10 mouse cellular contexts compared by ENCODE assay signal in genomic region chr4:71230497-71230872, GRCm38 (mm10).
DNase-seq lines count a peak whose midpoint lies in the region; ATAC-seq and TF ChIP-seq lines count a peak whose summit lies in the region.
"Had no signal": no experiment of that assay in that cellular context is flagged by ENCODE, and none has a peak within 500 bp of the region (broad histone marks: within the 10 kb centered on the region; RNA-seq: fewer than 3 reads in every experiment).

No protein-coding gene starts in this region.

- H3K4me1 ChIP-seq in embryonic facial prominence, embryonic 14.5 days (ENCODE audit: control insufficient read depth, insufficient read depth, low read length), result no peaks in the 10 kb centered on the region
- no peaks in the 10 kb centered on the region for H3K4me1 ChIP-seq in hindbrain, postnatal 0 days (ENCODE audit: insufficient read depth, low read length)

- H3K36me3 ChIP-seq in embryonic facial prominence, embryonic 14.5 days (ENCODE audit: control insufficient read depth, insufficient read depth, low read length), result no peaks in the 10 kb centered on the region
- H3K36me3 ChIP-seq in hindbrain, postnatal 0 days (ENCODE audit: insufficient read depth, low read length), result no peaks in the 10 kb centered on the region

- no peaks in the 10 kb centered on the region for H3K9me3 ChIP-seq in embryonic facial prominence, embryonic 14.5 days (ENCODE audit: control insufficient read depth, low read length)
- no peaks in the 10 kb centered on the region for H3K9me3 ChIP-seq in hindbrain, postnatal 0 days (ENCODE audit: low read length)

- no peak overlapping the region for H3K27ac ChIP-seq in embryonic facial prominence, embryonic 14.5 days (replicated peaks; ENCODE audit: low read depth, low read length)
- H3K27ac ChIP-seq in hindbrain, postnatal 0 days, result 0 out of 2 replicates have a peak overlapping the region, but pooled peaks have one; percentile 8

- H3K9ac ChIP-seq in embryonic facial prominence, embryonic 14.5 days (ENCODE audit: low read depth, low read length), result no peak overlapping the region
- no peak overlapping the region for H3K9ac ChIP-seq in hindbrain, postnatal 0 days (replicated peaks; ENCODE audit: low read length)

- no peak overlapping the region for H3K4me2 ChIP-seq in embryonic facial prominence, embryonic 14.5 days (ENCODE audit: low read depth, low read length)
- no peak overlapping the region for H3K4me2 ChIP-seq in hindbrain, postnatal 0 days (ENCODE audit: low read depth, low read length)

- peak; percentile 5 to 16 for DNase-seq in layer of hippocampus, postnatal 10 days (ENCODE audit: low spot score in 2 of 2)
- no peak for DNase-seq in layer of hippocampus, adult 9-10 months (ENCODE audit: low spot score)
- peak; percentile 76 for DNase-seq in embryonic facial prominence, embryonic 14.5 days (ENCODE audit: low spot score)
- DNase-seq in hindbrain, postnatal 0 days (ENCODE audit: low spot score), result peak; percentile 74
- peak; percentile 89 for DNase-seq in retina, embryonic 14.5 days (ENCODE audit: low spot score)
- no peak for DNase-seq in urinary bladder, postnatal 4 days (ENCODE audit: low spot score in 2 of 2)
- no peak for DNase-seq in frontal cortex, postnatal 25 days (ENCODE audit: low spot score in 2 of 2)
- DNase-seq in adrenal gland, adult (ENCODE audit: inconsistent age in 2 of 2, low spot score in 1 of 2), result no peak
- DNase-seq: heart, postnatal 10 days; kidney, postnatal 36 days had no signal

- no peak overlapping the region for H3K4me3 ChIP-seq in embryonic facial prominence, embryonic 14.5 days (ENCODE audit: low read depth, low read length)
- H3K4me3 ChIP-seq in hindbrain, postnatal 0 days (ENCODE audit: low read length), result no peak overlapping the region

- no peaks in the 10 kb centered on the region for H3K27me3 ChIP-seq in embryonic facial prominence, embryonic 14.5 days (replicated peaks; ENCODE audit: control insufficient read depth, insufficient read depth, low read length)
- no peaks in the 10 kb centered on the region for H3K27me3 ChIP-seq in hindbrain, postnatal 0 days (ENCODE audit: insufficient read depth, low read length)

- WGBS in embryonic facial prominence, embryonic 14.5 days, result 34% methylated on average over 4 of the region's 4 CpGs
- 14% methylated on average over 4 of the region's 4 CpGs for WGBS in hindbrain, postnatal 0 days

- peak; percentile 53; the same call in 1 of the 2 replicates for ATAC-seq in embryonic facial prominence, embryonic 14.5 days (ENCODE audit: low read depth)
- peak; percentile 84 for ATAC-seq in hindbrain, postnatal 0 days

- peak; percentile 35 for TF ChIP-seq CTCF in hindbrain, postnatal 0 days (IDR thresholded peaks at IDR 0.05; ENCODE audit: low read depth)

Comparison
In these comparisons a context has a peak if more than half of its experiments do, and no peak if none do; other contexts are left out.
1. DNase-seq: peak in layer of hippocampus, postnatal 10 days (2 of 2), embryonic facial prominence, embryonic 14.5 days (single experiment), hindbrain, postnatal 0 days (single experiment) and retina, embryonic 14.5 days (single experiment); none in layer of hippocampus, adult 9-10 months (single experiment), urinary bladder, postnatal 4 days (0 of 2), frontal cortex, postnatal 25 days (0 of 2) and adrenal gland, adult (0 of 2).